Mouse (Mus musculus) heart, embryonic 16.5 days (tissue): ENCODE results near the gene Gm20662. TPM values are rescaled to one million over a fixed set of nuclear protein-coding genes. Genes with fewer than 3 reads are reported as not detected.

Experiments used
- ATAC-seq: fragments of 200-750 bp; cut with Nextera tagmentation; replicated peaks from 2 replicates; pipeline ENCODE4 v1.8.0; 2017; ENCODE audit warnings: moderate number of reproducible peaks; ENCODE audit not compliant: insufficient read depth, low FRiP score; ENCODE audit errors: extremely low read depth
- H3K27ac ChIP-seq: fragments of 300-500 bp; sonication (generic); 2 replicates; pipeline ENCODE4 v1.5.1; 2014; ENCODE audit warnings: mild to moderate bottlenecking, low read length, control low read depth, moderate library complexity
- H3K27me3 ChIP-seq: fragments of 300-500 bp; sonication (generic); 2 replicates; pipeline ENCODE4 v1.6.1; 2014; ENCODE audit warnings: low read length, mixed read lengths; ENCODE audit not compliant: control insufficient read depth, insufficient read depth
- H3K36me3 ChIP-seq: fragments of 300-500 bp; sonication (generic); 2 replicates; pipeline ENCODE4 v1.6.1; 2014; ENCODE audit not compliant: control insufficient read depth, insufficient read depth
- H3K4me1 ChIP-seq: fragments of 300-500 bp; sonication (generic); 2 replicates; pipeline ENCODE4 v1.6.1; 2014; ENCODE audit warnings: low read length, mixed read lengths; ENCODE audit not compliant: control insufficient read depth, insufficient read depth
- H3K4me2 ChIP-seq: fragments of 300-500 bp; sonication (generic); 2 replicates; pipeline ENCODE4 v1.6.1; 2014; ENCODE audit warnings: low read depth, mild to moderate bottlenecking, control low read depth, low read length
- H3K4me3 ChIP-seq: fragments of 300-500 bp; sonication (generic); 2 replicates; pipeline ENCODE4 v1.5.1; 2014; ENCODE audit warnings: mild to moderate bottlenecking, control low read depth, low read length
- H3K9ac ChIP-seq: fragments of 300-500 bp; sonication (generic); 2 replicates; pipeline ENCODE4 v1.6.1; 2014; ENCODE audit warnings: low read length, control low read depth
- H3K9me3 ChIP-seq: fragments of 300-500 bp; sonication (generic); replicated peaks from 2 replicates; pipeline ENCODE4 v1.6.1; 2016; ENCODE audit warnings: low read length; ENCODE audit not compliant: control insufficient read depth
- WGBS: fragments of 180-500 bp; shearing (Covaris S2); extraction: QIAGEN DNeasy Blood & Tissue Kit; methylation state at CpG from one replicate; pipeline ENCODE4 v1.1.7; 2014; 5-methylcytosine and 5-hydroxymethylcytosine counted together
- polyA plus RNA-seq: library from polyadenylated mRNA; unstranded; fragments of >200 nt; fragmentation: Nextera tagmentation; extraction: Ambion mirVana; gene quantifications from 2 replicates; pipeline ENCODE4 v1.2.1, GENCODE M21; 2015

Gene Gm20662
- polyA plus RNA-seq, 1 experiment from 2014 or later = 0.76 TPM

DNA sequence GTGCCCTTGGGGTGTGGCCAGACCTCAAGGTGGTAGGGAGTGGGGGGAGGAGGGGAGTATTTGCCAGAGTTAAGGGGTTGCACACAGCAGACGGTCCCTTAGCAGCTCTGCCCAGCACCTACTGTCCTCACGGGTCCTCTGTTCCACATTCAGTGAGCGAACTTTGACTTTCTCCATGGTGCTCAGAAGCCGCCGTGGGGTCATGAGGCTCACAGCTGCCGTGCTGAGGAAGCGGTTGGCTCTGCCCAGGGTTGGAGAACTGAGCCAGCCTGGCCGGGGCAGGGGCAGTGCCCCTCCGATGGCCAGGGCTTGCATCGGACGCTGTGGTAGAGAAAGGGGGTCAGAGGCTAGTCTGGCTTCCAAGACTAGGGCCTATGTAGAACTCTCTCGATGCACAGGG lies 67.2 kb downstream of the Gm20662 start:
- H3K4me3 ChIP-seq = no peak overlapping the region
- H3K9me3 ChIP-seq = no peaks in the 10 kb centered on the region
- H3K9ac ChIP-seq = no peak overlapping the region
- H3K4me2 ChIP-seq = no peak overlapping the region
- H3K27me3 ChIP-seq = no peaks in the 10 kb centered on the region
- ATAC-seq = no peak
- 88% methylated on average over 12 of the region's 12 CpGs for WGBS
- H3K27ac ChIP-seq = no peak overlapping the region
- H3K36me3 ChIP-seq = peaks cover 10% of the 10 kb centered on the region; the same call in 1 of the 2 replicates
- peaks cover 5% of the 10 kb centered on the region; the same call in 1 of the 2 replicates for H3K4me1 ChIP-seq

DNA sequence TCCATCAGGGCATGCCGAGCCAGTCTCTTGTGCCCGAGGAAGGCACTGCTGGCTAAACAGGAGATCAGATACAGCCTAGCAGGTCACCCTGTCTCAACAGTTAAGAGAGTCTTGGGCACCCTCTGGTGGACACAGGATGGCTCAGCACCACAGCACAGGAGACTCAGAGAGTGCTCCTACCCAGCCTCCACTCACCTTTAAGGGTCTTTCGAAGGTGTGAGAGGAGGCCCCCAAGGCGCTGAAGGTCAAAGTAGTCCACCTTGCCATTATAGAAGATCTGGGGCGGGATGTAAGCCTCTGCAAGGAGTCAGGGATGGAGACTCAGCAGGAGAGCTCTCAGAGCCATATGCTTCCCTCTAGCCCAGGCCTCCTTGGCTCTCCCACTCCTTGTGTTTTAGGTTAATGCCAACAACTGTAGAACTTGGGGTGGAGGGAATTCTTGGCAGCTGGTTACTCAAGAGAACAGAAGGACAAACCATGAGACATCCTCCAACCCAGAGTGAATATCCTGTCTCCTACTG lies 69.4 kb downstream of the Gm20662 start:
- ATAC-seq = no peak
- Histone ChIP-seq H3K9ac (no peak overlapping the region), H3K27ac (no peak overlapping the region), H3K9me3 (no peaks in the 10 kb centered on the region), H3K4me3 (no peak overlapping the region), H3K27me3 (no peaks in the 10 kb centered on the region), H3K4me2 (no peak overlapping the region), H3K4me1 (peaks cover 1% of the 10 kb centered on the region; the same call in 1 of the 2 replicates), H3K36me3 (0 out of 2 replicates have a peak, but pooled peaks cover 8% of the 10 kb centered on the region)
- 27% methylated on average over 5 of the region's 5 CpGs for WGBS

DNA sequence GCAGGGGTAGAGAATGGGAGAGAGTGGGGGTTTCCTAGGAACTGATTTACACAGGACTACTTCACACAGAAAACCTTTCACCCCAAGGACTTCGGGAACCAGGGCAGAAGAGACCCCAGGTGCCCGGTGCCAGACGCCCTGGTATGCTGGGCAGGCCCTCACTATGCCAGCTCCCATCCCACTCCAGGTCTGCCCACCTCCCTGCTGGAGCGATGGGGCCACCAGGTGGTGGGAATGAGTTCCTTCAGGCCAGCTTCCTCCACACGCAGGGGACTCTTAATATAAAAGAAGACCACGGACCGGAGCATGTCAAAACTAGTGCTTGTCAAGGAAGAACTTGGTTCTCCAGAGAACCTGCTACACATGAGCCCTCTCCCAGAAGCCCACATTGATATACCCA lies 71.0 kb downstream of the Gm20662 start:
- H3K4me1 ChIP-seq = peaks cover 3% of the 10 kb centered on the region
- no peaks in the 10 kb centered on the region for H3K27me3 ChIP-seq
- no peak overlapping the region for H3K27ac ChIP-seq
- H3K9ac ChIP-seq = no peak overlapping the region
- H3K9me3 ChIP-seq = no peaks in the 10 kb centered on the region
- no peak overlapping the region for H3K4me3 ChIP-seq
- peaks cover 11% of the 10 kb centered on the region; the same call in 1 of the 2 replicates for H3K36me3 ChIP-seq
- no peak for ATAC-seq
- H3K4me2 ChIP-seq = no peak overlapping the region
- WGBS = 85% methylated on average over 7 of the region's 7 CpGs

DNA sequence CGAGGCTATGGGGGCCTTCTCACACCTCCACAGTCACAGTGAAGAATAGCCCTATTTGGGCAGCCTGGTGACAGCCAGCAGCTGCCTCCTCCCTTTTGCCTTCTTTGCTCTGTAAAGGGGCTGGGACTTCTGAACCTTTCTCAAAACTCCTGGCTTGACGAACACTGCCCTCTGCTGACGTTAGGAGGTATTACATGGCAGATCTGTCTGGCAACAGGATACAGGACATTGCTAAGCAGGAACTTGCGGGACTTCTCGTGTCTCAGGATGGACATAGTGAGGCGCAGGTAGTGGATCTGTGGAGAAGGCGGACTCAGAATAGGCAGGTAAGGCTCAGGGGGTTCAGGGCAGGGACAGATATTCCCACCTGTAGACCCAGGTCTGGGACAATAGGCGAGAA lies 71.8 kb downstream of the Gm20662 start:
- ATAC-seq = no peak; the same call in 1 of the 2 replicates
- H3K4me2 ChIP-seq = no peak overlapping the region
- peaks cover 8% of the 10 kb centered on the region for H3K4me1 ChIP-seq
- 23% methylated on average over 8 of the region's 8 CpGs for WGBS
- no peak overlapping the region for H3K27ac ChIP-seq
- H3K9ac ChIP-seq = no peak overlapping the region
- H3K27me3 ChIP-seq = no peaks in the 10 kb centered on the region
- peaks cover 7% of the 10 kb centered on the region; the same call in 1 of the 2 replicates for H3K36me3 ChIP-seq
- H3K4me3 ChIP-seq = no peak overlapping the region
- H3K9me3 ChIP-seq = no peaks in the 10 kb centered on the region

DNA sequence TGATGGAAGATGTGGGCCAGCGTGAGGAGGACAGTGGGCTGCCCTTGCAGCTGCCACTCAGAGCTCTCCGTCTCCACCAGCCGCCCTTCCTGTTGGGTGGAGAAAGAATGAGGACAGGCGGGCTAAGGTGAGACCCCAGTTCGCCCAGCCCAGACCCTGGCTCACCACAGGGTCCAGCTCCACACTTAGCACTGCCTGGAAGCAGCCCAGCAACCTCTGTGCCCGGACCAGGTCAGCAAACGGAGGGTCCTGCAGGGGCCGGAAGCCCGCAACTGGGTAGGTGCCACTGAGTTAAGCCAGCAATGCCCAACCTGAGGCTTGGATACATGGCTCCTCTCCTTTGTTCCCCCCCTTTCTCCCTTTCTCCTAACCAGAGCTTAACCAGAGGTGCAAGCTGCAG lies 72.9 kb downstream of the Gm20662 start:
- Histone ChIP-seq H3K9ac (no peak overlapping the region), H3K36me3 (peaks cover 4% of the 10 kb centered on the region; the same call in 1 of the 2 replicates)
- WGBS = 86% methylated on average over 9 of the region's 9 CpGs

DNA sequence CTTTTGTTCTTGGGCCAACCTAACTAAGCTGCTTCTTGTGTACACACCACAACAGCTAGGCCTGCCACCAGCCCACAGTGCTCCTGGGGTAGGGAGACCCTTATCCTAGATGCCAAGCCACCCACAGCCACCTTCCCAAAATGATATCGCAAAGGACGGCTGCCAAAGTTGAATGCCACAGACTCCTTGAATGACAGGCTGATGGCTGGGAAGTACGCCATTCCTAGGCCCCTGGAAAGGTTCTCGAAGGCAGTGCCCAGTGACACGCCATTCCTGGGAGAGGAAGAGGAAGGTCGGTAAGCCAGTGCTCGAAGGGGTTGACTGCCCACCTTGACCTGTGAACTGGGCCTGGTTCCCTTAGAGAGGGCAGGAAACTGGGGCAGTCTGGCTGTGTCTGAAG lies 73.4 kb downstream of the Gm20662 start:
- Histone ChIP-seq H3K9ac (no peak overlapping the region), H3K9me3 (no peaks in the 10 kb centered on the region), H3K36me3 (peaks cover 4% of the 10 kb centered on the region; the same call in 1 of the 2 replicates), H3K27me3 (no peaks in the 10 kb centered on the region), H3K27ac (no peak overlapping the region), H3K4me1 (peaks cover 18% of the 10 kb centered on the region), H3K4me2 (no peak overlapping the region), H3K4me3 (no peak overlapping the region)
- no peak for ATAC-seq
- 77% methylated on average over 7 of the region's 7 CpGs for WGBS

More for the DNA sequence above, 72.9 kb downstream of the Gm20662 start:
- H3K9me3 ChIP-seq = no peaks in the 10 kb centered on the region
- H3K4me3 ChIP-seq = no peak overlapping the region
- H3K27me3 ChIP-seq = no peaks in the 10 kb centered on the region
- no peak overlapping the region for H3K27ac ChIP-seq
- no peak overlapping the region for H3K4me2 ChIP-seq
- ATAC-seq = no peak
- peaks cover 17% of the 10 kb centered on the region for H3K4me1 ChIP-seq

DNA sequence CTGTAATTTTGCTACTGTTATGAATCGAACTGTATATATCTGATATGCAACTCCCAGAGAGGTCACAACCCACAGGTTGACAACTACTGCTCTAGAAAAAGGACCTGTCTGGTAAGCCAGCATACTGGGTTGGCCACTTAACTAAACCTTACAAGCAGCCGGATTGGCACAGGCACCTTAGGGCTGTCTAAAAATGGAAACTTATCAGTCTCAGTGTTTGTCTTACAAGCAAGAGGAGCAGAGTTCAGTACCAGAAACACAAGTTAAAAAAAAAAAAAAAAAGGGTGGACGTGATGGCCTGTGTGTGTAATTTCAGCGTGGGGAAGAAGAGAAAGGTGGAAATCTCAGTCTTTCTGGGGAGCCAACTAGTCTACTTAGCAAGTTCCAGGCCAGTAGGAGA lies 75.7 kb downstream of the Gm20662 start:
- Histone ChIP-seq H3K27ac (peak overlapping the region; percentile 89), H3K4me1 (peaks cover 18% of the 10 kb centered on the region), H3K4me3 (no peak overlapping the region), H3K9me3 (no peaks in the 10 kb centered on the region), H3K9ac (no peak overlapping the region; the same call in 1 of the 2 replicates), H3K4me2 (no peak overlapping the region), H3K27me3 (no peaks in the 10 kb centered on the region), H3K36me3 (peaks cover 4% of the 10 kb centered on the region; the same call in 1 of the 2 replicates)
- ATAC-seq = no peak
- 28% methylated on average over 4 of the region's 4 CpGs for WGBS

DNA sequence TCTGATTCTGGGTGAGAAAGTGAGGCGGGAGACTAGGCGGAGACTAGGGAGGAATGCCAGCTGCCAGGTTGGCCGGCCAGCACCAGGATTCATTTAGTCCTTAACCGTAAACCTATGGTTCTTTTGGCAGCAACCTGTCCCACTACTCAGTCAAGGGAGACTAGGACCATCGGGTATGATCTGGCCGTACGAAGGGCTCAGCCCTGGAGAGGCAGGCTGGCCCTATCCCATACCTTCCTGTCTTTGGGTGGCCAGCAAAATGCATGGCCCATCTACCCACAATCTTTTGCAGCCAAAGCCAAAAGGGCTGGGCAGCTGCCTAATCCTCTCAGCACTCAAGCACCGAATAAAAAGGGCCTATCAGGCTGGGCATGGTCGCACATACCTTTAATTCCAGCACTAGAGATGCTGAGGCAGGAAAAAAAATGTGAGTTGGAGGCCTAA lies 76.4 kb downstream of the Gm20662 start:
- 31% methylated on average over 9 of the region's 9 CpGs for WGBS

DNA sequence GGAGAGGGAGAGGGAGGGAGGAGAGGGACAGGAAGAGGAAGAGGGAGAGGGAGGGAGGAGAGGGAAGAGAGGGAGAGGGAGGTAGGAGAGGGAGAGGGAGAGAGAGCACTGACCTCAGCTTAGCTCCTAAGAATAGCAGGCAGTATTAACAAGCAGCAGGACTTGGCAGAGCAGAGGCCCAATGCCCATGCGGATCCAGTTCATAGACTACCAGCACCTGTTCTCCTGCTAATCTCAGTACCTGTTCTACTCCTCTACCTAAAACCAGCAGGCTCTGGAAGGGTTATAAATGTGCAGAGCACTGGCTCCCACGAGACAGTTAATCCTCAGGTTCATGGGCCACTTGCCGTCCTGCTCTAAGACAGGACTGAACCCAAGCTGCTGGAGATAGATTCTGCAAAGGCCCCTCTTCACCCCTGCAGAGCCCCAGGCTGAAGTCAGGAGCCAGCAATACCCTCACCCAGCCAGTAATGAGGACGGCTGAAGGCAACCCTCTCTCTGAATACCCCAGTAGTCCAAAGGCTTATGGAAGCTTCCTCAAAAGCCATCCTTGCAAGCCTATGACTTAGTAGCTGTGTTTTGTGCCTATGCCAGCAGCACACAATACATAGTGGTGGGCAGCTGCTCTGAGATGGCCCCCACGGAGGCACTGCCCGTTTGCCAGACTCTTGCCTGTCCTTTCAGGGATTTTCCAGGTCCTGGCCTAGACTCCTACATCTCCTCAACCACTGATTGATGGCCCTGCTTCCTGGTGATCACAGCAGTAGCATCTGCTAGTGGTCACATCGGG lies 77.2 kb downstream of the Gm20662 start:
- ATAC-seq = peak; percentile 74

More for the DNA sequence above, 76.4 kb downstream of the Gm20662 start:
- no peaks in the 10 kb centered on the region for H3K27me3 ChIP-seq
- H3K4me2 ChIP-seq = peak overlapping the region; percentile 17; the same call in 1 of the 2 replicates
- H3K36me3 ChIP-seq = peaks cover 4% of the 10 kb centered on the region; the same call in 1 of the 2 replicates
- H3K27ac ChIP-seq = peak overlapping the region; percentile 89
- no peaks in the 10 kb centered on the region for H3K9me3 ChIP-seq
- H3K4me3 ChIP-seq = no peak overlapping the region
- peak; percentile 47 for ATAC-seq
- H3K4me1 ChIP-seq = peaks cover 18% of the 10 kb centered on the region
- peak overlapping the region; percentile 39; the same call in 1 of the 2 replicates for H3K9ac ChIP-seq

More for the DNA sequence above, 77.2 kb downstream of the Gm20662 start:
- H3K27ac ChIP-seq = peak overlapping the region; percentile 87
- H3K36me3 ChIP-seq = peaks cover 4% of the 10 kb centered on the region; the same call in 1 of the 2 replicates
- H3K27me3 ChIP-seq = no peaks in the 10 kb centered on the region
- WGBS = 46% methylated on average over 7 of the region's 7 CpGs
- peaks cover 25% of the 10 kb centered on the region for H3K4me1 ChIP-seq
- H3K4me3 ChIP-seq = no peak overlapping the region
- H3K9me3 ChIP-seq = no peaks in the 10 kb centered on the region
- peak overlapping the region; percentile 47 for H3K9ac ChIP-seq
- H3K4me2 ChIP-seq = 0 out of 2 replicates have a peak overlapping the region, but pooled peaks have one; percentile 3
